Mouse (Mus musculus): ENCODE results near the gene Rnf222.
A peak's percentile ranks its signal among the peaks of the same experiment; 100 is the strongest.

Rnf222 gene

GRCm38 (mm10) chr11:68888653-68889052, 300 bp downstream of the Rnf222 start:
- no peak for DNase-seq (ENCODE audit: extremely low spot score, low spot score)

GRCm38 (mm10) chr11:68890625-68891024, 2.3 kb downstream of the Rnf222 start:
- DNase-seq (ENCODE audit: extremely low spot score, low spot score): no peak

DNA sequence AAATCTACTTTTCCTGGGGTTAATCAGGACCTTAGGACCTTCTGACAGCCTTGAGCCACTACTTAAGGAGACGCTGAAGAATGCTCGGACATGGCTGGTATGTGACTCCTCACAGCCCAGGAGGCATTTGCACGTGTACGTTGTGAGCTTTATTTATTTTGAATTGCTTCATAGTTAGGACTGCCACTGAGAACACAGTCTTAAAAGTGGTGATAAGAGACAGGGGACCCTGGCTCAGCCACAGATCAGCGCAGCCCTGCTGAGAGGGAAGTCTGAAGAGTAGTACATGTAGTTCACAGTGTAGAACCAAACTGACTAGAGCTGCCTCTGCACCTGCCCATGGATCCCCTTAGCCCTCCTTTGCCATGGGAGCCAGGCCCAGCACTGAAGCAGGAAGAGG, 3.5 kb downstream of the Rnf222 start:
- no peak for DNase-seq (ENCODE audit: extremely low spot score, low spot score)

DNA sequence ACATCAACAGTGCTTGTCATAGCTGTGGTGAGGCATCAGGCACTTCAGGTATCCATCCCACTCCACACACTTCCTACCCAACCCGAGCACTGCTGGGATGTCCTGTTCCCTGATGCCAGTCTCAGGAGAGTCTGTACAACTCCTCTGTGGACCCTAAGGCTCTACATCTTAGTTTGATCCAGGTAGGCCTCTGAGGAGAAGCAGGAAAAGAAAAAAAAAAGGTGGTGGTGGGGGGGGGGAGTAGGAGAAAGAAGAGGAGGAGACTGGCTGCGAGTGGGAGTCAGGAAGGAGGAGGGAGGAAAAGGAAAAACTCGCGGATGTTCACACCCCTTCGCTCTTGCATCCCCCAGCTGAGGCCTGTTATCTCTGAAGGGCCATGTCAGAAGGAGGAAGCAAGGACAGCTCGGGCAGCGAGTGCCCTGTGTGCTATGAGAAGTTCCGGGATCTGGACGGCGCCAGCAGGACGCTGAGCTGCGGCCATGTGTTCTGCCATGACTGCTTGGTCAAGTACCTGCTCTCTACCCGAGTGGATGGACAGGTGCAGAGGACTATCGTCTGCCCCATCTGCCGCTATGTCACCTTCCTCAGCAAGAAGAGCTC, 4.0 kb downstream of the Rnf222 start:
- no peak for DNase-seq (ENCODE audit: extremely low spot score, low spot score)

- DNase-seq (ENCODE audit: extremely low spot score, low spot score): no peak
These were observed 5.6 kb downstream of the Rnf222 start for GRCm38 (mm10) chr11:68893911-68894464.

DNA sequence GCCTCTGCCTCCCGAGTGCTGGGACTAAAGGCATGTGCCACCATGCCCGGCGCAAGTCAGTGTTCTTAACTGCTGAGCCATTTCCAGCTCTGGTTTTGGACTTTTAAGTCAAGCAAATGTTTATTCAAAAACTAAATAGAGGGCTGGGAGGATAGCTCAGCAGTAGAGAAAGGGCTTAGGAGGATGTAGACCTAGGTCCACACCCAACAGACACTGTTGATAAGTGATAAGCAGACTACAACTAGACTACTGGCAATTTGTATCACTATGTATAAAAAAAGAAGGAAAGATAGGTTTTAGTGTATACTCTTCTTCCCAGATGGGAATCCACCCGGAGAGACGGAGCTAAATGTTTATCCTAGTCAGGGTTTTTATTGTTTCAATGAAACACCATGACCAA, 7.9 kb downstream of the Rnf222 start:
- DNase-seq (ENCODE audit: extremely low spot score, low spot score): no peak

DNA sequence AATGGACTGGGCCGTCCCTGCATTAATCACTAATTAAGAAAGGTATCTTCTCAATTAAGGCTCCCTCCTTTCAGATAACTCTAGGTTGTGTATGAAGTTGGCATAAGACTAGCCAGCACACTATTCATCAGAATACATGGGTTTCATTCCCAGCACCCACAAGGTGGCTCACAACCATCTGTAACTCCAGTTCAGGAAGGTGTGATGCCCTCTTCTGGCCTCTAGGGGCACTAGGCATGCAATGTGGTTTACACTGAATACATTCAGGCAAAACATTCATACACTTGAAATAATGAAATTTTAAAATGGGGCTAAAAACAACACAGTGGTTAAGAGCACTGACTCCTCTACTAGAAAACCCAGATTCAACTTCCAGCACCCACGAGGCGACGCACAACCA, 8.8 kb downstream of the Rnf222 start:
- no peak for DNase-seq (ENCODE audit: extremely low spot score, low spot score)

DNA sequence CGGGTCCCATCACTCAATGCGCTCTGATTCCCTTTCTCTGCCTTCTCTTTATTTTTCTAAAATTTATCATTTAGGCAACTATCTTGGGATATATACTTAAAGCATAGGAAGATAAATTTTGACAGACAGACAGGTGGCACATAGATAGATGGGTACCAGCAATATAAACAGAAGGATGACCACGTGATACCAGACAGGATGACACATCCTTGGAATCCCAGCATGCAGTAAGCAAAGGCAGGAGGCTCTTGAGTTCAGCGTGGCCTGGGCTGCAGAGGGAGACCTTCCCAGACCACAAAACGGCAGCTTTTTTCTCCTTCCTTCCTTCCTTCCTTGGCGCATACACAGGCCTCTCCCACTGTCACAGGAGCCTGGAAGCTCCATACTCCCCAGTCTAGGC, 9.5 kb downstream of the Rnf222 start:
- no peak for DNase-seq (ENCODE audit: extremely low spot score, low spot score)

- DNase-seq (ENCODE audit: extremely low spot score, low spot score): no peak
These were observed 10.4 kb downstream of the Rnf222 start for GRCm38 (mm10) chr11:68898790-68899189.

DNA sequence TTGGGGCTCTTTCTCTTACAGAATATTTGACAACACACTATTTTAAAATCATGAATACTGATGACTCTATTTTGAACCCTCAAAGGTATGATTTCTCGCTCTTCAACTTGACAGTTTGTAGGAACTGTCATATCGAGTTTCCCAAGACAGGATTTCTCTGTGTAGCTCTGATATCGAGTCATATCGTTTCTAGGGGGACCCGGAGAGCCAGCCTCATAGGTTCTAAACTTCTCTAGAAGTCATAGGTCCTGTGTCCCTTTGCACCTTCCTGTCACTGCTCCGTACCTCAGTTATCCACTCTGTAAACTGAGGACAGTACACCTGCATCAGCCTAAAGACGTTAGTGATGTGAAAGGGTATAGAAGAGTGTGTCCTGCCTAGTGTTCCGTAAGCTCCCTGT, 11.5 kb downstream of the Rnf222 start:
- no peak for DNase-seq (ENCODE audit: extremely low spot score, low spot score)

DNA sequence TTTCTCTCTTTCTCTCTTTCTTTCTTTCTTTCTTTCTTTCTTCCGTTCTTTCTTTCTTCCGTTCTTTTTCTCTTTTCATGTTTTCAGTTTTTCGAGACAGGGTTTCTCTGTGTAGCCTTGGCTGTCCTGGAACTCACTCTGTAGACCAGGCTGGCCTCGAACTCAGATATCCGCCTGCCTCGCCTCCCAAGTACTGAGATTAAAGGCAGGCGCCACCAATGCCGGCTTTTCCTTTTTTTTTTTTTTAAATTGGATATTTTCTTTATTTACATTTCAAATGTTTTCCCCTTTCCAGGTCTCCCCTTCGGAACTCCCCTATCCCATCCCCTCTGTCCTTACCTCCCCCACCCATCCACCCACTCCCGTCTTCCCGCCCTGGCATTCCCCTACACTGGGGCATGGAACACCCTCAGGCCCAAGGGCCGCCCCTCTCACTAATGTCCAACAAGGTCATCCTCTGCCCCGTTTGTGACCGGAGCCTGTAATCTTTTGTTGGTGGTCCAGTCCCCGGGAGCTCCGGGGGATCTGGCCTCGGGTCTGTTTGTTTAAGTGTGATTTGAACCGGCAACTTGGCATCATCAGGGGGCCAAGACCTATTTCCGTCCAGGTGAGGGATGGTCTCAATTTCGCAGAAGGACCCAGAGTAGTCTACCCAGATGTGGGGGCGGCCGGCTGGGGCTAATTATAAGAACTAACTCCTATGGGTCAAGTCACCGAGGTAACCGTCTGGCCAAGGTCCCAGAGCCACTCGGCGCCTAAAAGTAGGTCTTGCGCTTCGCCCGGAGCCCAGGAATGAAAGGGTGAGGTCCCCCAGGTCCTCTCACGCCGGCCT, 12.4 kb downstream of the Rnf222 start:
- DNase-seq (ENCODE audit: extremely low spot score, low spot score): no peak

GRCm38 (mm10) chr11:68901351-68902046, 13.1 kb downstream of the Rnf222 start, which contains the start of gene Rpl26:
TSS of gene Rpl26 (plus strand) at chr11:68901583.
- peak; percentile 100 for DNase-seq (ENCODE audit: extremely low spot score, low spot score)

DNA sequence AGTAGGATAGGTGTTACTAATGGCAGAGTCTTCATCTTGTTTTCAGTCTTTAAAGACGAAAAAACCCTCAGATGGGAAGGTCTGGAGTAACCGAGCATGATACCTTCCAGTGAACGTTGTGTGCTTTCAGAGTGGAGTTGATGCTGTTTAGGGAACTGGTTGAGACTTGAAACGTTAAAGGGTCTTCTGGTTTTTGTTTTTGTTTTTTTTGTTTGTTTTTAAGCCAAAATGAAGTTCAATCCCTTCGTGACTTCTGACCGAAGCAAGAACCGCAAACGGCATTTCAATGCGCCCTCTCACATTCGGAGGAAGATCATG, 13.7 kb downstream of the Rnf222 start:
- DNase-seq (ENCODE audit: extremely low spot score, low spot score): no peak

DNA sequence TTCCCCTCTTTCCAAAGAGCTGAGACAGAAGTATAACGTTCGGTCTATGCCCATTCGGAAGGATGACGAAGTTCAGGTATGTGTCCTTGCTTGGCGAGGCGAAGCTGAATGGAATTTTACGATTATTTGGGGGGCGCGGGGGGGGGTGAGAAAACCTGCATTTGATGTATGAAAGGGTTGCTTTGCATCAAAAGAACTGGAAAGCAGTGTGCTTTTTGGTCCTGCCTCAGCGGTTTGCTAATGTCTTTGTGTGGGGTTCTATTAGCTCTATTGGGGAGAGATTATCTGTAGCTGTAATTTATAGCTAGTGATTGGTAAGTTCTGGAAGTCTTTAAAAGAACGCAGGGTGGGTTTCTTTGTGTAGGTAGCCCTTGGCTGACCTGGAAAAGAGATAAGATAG, 14.0 kb downstream of the Rnf222 start:
- no peak for DNase-seq (ENCODE audit: extremely low spot score, low spot score)

DNA sequence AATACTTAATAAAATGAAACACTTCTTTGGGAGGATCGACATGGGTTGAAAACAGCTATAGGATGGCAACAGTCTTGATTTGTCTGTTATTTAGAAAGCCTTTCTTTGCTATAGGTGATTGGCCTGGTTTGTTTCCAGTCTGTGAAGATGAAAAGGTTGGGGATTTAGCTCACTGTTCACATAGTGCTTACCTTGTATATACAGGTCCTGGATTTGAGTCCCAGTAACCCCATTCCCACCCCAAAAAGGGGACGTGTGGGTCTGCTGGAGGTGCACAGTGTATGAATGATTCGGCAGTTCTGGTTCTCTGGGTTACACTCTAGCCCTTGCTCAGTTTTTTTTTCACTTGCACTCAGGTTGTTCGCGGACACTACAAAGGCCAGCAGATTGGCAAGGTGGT, 14.5 kb downstream of the Rnf222 start:
- no peak for DNase-seq (ENCODE audit: extremely low spot score, low spot score)

- no peak for DNase-seq (ENCODE audit: extremely low spot score, low spot score)
These were observed 15.4 kb downstream of the Rnf222 start for GRCm38 (mm10) chr11:68903775-68904174.

DNA sequence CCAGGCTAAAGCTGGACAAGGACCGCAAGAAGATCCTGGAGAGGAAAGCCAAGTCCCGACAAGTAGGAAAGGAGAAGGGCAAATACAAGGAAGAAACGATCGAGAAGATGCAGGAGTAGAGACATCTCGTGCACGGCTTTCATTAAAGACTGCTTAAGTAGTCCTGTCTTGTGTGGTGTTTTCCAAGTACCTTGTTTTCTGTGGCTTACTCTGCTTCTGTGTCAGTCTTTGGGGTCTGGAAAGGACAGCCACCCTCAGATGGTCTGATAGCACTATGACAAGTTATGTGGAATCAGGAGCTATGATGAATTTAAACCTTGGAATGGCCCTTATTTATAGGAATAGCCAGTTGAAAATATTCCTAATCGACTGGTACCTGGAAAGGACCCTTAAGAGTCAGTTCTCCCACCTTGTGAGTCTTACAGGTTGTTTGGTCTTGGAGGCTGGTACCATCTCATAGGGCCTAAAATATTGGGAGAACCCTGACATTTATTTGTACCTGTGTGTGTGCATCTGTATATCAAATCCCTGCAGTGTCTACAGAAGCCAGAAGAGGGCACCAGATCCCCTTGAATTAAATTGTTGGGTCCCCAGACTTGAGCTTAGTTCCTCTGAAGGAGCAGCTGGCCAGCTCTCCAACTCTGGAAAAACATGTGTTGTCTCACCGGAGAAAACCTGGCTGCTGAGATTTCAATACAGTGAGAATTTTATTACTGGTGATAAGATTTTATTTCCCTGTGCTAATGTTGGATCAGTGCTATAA, 16.2 kb downstream of the Rnf222 start:
- DNase-seq (ENCODE audit: extremely low spot score, low spot score): peak; percentile 72

DNA sequence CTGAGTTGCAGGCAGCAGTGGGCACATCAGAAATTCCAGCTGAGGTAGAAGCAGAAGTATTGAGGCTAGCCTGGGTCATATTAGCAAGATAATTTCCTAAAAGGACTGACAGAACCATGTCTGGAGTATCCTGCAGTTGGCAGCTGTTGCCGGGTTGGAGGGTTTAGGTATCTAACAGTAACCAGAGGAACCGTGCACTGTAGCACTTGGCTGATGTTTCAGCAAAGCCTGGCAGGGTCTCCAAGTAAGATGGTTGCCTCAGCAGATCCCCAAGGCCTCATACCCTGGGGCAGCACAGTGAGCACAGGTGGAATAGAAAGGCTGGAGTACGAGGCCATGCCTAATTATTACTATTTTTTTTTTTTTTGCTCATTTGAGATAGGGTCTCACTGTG, 16.8 kb downstream of the Rnf222 start:
- DNase-seq (ENCODE audit: extremely low spot score, low spot score): no peak

DNA sequence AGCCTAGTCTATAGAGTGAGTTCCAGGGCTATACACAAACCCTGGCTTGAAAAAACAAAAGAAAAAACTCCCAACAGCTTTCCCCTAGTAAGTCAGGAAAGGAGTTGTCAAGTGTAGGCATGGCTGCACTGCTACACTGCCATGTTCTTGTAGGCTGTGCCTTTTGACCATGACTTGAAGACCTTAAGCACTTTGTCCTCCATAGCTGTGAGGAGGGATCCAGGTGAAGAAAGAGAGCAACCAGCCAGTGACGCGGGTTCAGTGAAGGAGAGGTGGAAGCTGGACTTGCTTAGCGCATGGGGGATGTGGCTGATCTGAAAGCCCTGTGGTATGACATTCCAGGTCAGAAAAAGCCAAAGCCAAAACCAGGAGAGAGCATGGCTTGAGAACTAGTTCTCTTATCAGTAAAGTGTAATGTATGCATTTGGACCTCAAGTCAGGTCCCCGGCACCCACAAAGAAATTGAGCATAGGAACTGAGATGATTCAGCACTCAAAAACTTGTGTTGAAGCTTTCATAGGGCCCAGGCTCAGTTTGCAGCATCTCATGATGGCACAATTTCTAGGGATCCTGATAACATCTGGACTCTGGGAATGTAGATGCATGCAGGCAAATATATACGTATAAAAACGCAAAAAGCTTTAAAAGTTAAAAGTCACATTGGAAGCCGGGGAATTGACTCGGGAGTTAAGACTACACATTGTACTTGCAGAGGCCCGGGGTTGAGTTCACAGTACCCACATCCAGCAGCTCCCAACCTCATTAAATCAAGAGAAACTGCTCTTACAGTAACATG, 17.5 kb downstream of the Rnf222 start:
- DNase-seq (ENCODE audit: extremely low spot score, low spot score): no peak

DNA sequence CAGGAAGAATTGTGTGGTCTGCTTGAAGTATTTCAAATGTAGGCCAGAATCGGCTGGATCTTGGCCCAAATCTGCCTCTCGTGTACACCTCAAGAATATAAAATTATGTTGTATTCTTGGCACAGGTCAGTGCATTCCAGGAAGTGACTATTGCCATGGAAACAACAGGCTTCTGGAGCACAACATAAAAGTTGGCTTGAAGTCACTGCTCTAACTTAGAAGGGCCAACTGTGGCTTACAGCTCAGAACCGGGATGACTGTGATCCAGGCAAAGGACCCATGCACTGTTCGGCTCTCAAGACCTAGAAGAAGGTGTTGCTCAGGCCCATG, 18.1 kb downstream of the Rnf222 start:
- DNase-seq (ENCODE audit: extremely low spot score, low spot score): no peak

DNA sequence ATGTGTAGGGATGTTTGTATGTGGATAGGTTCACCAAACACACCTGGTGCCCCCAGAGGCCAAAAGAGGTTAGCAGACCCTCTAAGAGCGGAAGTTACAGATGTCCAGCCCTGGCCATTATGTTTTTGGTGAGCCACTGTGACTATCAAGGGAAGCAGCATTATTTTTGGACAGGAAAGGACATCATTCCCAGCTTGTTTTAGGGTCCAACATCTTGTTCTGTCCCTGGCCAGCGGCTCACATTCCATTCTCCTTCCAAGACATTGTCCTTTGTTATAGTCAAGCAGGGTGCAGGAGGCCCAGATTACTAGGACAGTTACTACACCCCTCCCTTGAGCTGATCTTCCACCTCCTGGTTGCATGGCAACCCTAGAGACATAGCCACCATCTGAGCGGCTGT, 18.9 kb downstream of the Rnf222 start:
- DNase-seq (ENCODE audit: extremely low spot score, low spot score): no peak

Measured in neural tube, embryonic 10.5 days (tissue).